Mouse (Mus musculus): Measurements from ENCODE around the gene Cst11. TPM values are rescaled to one million over a fixed set of nuclear protein-coding genes. Genes with fewer than 3 reads are reported as not detected.
"Not testable (repeated sequence)": the region's sequence is repeated elsewhere in the genome, so short reads cannot be mapped to it uniquely, and the experiment has no call there.

Cst11 gene
- not detected in 2 replicates for polyA plus RNA-seq (2012; rRNA removed)

GRCm38 (mm10) chr2:148771397-148771796, at the start of gene Cst11:
Cst11 (minus strand) TSS chr2:148771497.
- H3K27ac ChIP-seq (ENCODE audit: insufficient read depth, low read length); H3K4me1 ChIP-seq (ENCODE audit: control insufficient read depth, insufficient read depth, low read length); H3K4me3 ChIP-seq (ENCODE audit: insufficient read depth, low read length): not testable (repeated sequence)

DNA sequence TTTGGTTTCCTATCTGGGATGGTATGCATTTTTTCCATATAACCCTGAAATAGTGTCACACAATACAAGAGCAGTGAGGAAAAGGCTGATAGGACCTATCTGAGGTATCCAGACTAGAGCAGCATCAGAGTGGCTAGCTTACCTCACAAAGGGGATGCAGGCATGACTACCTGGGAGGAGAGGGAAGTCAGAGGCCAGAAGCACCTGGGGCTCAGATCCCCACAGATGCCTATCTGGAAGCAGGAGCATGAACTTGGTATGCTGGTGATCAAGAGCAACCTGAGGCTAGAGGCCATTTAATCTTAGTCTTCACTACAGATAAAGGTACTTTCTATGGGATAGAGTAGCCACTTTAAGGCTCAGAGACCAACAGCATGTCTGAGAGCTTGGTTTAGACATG, 48.6 kb upstream of the Cst11 start, which contains the start of gene Cst13:
Gene Cst13, plus strand, starts transcription at position 173 of the 400 bp plus-strand sequence.
- Histone ChIP-seq H3K27ac (ENCODE audit: insufficient read depth, low read length) (no peak within 1 kb of the TSS), H3K4me3 (ENCODE audit: insufficient read depth, low read length) (no peak within 1 kb of the TSS), H3K4me1 (ENCODE audit: control insufficient read depth, insufficient read depth, low read length) (no peaks in the 10 kb centered on the region)
- no peak for TF ChIP-seq POLR2A (IDR thresholded peaks at IDR 0.05; ENCODE audit: extremely low read depth, insufficient read depth, low read length)

DNA sequence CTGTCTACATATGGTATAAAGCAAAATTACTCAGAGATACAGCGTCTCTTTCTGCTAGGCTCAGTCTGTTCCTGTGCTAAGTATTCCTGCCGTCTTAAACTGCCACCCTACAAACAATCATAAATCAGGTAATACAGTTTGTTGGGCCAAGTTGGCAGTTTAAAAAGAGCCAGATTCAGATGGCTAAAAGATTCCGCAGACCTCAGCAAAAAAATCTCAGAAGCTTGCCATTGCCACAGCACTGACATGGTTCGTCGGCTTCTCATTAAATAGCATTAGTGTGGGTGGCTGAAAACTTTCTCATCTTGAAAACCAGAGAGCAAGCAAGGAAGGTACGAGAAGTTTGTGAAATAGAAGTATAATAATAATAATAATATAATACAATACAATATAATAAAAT, 35.4 kb upstream of the Cst11 start:
- no peak overlapping the region for H3K4me3 ChIP-seq (ENCODE audit: insufficient read depth, low read length)
- TF ChIP-seq CTCF (IDR thresholded peaks at IDR 0.05; ENCODE audit: extremely low read depth, insufficient read depth, low read length): no peak
- TF ChIP-seq POLR2A (IDR thresholded peaks at IDR 0.05; ENCODE audit: extremely low read depth, insufficient read depth, low read length): no peak
- H3K27ac ChIP-seq (ENCODE audit: insufficient read depth, low read length): no peak overlapping the region
- no peaks in the 10 kb centered on the region for H3K4me1 ChIP-seq (ENCODE audit: control insufficient read depth, insufficient read depth, low read length)

GRCm38 (mm10) chr2:148801491-148801921, 30.2 kb upstream of the Cst11 start:
- H3K27ac ChIP-seq (ENCODE audit: insufficient read depth, low read length): no peak overlapping the region

GRCm38 (mm10) chr2:148798485-148798884, 27.2 kb upstream of the Cst11 start, which contains the start of gene Cst8:
Cst8 (plus strand) TSS chr2:148798785.
- TF ChIP-seq POLR2A (IDR thresholded peaks at IDR 0.05; ENCODE audit: extremely low read depth, insufficient read depth, low read length) (no peak), CTCF (IDR thresholded peaks at IDR 0.05; ENCODE audit: extremely low read depth, insufficient read depth, low read length) (no peak)
- H3K27ac ChIP-seq (ENCODE audit: insufficient read depth, low read length): no peak within 1 kb of the TSS
- no peaks in the 10 kb centered on the region for H3K4me1 ChIP-seq (ENCODE audit: control insufficient read depth, insufficient read depth, low read length)
- H3K4me3 ChIP-seq (ENCODE audit: insufficient read depth, low read length): no peak within 1 kb of the TSS

More at GRCm38 (mm10) chr2:148801491-148801921, 30.2 kb upstream of the Cst11 start:
- TF ChIP-seq CTCF (IDR thresholded peaks at IDR 0.05; ENCODE audit: extremely low read depth, insufficient read depth, low read length) (no peak), POLR2A (IDR thresholded peaks at IDR 0.05; ENCODE audit: extremely low read depth, insufficient read depth, low read length) (no peak)
- no peaks in the 10 kb centered on the region for H3K4me1 ChIP-seq (ENCODE audit: control insufficient read depth, insufficient read depth, low read length)
- no peak overlapping the region for H3K4me3 ChIP-seq (ENCODE audit: insufficient read depth, low read length)

DNA sequence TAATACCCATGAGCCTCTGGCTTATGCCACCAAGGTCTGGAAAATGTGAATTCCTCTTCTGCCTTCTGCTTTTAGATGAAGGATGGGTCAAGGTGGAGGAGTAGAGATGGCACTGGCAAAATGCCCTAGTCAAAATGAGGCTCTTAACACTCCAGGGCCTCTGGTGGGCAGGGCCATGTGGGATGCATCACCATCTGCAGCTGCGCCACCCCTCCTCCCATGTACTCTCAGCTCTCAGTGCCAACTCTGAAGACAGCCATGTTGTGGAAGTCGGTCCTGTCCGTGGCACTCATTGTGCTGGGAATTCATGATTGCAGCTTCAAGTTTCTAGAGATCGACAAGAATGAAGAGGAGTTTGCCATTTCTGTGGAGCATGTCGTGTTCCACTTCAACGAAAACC, 17.8 kb upstream of the Cst11 start, which contains the start of gene Cst12:
Gene Cst12, plus strand, starts transcription at position 220 of the 400 bp plus-strand sequence.
- no peaks in the 10 kb centered on the region for H3K4me1 ChIP-seq (ENCODE audit: control insufficient read depth, insufficient read depth, low read length)
- no peak within 1 kb of the TSS for H3K4me3 ChIP-seq (ENCODE audit: insufficient read depth, low read length)
- no peak within 1 kb of the TSS for H3K27ac ChIP-seq (ENCODE audit: insufficient read depth, low read length)
- no peak for TF ChIP-seq POLR2A (IDR thresholded peaks at IDR 0.05; ENCODE audit: extremely low read depth, insufficient read depth, low read length)
- TF ChIP-seq CTCF (IDR thresholded peaks at IDR 0.05; ENCODE audit: extremely low read depth, insufficient read depth, low read length): no peak

DNA sequence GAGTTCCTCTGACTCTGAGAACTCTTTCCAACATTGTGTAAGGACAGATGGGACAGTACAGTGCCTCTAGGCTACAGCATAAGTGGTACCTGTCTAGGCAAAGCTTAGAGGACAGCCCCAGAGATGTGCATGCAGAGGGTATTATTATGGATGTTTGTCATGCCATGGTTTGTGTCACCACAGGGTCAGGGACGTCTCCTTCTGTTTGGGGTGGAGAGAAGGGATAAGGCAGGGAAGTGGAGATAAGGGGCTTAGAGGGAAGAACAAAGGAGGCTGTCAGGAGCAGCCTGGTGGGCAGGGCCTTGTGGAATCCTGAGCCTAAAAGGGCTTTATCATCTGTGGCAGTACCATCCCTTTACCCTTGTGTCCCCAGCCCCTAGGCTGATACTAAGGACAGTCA, 10.4 kb upstream of the Cst11 start, which contains the start of gene 8030411F24Rik:
Gene 8030411F24Rik, plus strand, starts transcription at position 301 of the 400 bp plus-strand sequence.
- H3K4me3 ChIP-seq (ENCODE audit: insufficient read depth, low read length): no peak within 1 kb of the TSS
- H3K27ac ChIP-seq (ENCODE audit: insufficient read depth, low read length): no peak within 1 kb of the TSS
- H3K4me1 ChIP-seq (ENCODE audit: control insufficient read depth, insufficient read depth, low read length): no peaks in the 10 kb centered on the region
- TF ChIP-seq POLR2A (IDR thresholded peaks at IDR 0.05; ENCODE audit: extremely low read depth, insufficient read depth, low read length) (no peak), CTCF (IDR thresholded peaks at IDR 0.05; ENCODE audit: extremely low read depth, insufficient read depth, low read length) (no peak)

DNA sequence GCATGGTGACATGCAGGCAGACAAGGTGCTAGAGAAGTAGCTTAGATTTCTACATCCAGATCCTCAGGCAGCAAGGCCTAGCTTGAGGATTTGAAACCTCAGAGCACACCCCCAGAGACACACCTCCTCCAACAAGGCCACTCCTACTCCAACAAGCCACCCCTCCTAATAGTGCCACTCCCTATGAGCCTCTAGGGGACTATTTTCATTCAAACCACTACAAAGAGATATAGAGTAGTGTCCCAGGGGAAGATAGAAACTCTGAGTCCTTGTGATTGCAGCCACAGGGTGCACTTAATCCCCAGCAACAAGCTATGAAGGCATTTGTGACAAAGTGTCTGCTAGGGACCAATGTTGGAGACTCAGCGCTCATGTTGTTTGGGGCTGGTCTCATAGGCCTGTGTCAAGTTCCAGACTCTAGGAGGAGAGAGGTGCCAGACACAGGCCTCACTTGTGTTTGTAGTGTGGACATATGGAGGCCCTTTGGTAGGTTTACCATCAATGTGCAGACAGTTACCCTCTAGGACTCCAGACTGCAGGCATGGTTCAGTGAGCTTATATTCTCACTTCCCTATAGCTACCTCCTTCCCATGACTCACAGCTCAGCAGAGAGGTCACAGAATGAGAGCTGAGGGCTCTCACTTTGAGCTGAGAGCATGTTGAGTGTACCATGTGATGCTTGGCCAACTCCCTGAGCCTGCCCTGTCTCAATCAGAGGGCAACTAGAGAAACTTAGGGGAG, 7.5 kb downstream of the Cst11 start:
- TF ChIP-seq CTCF (IDR thresholded peaks at IDR 0.05; ENCODE audit: extremely low read depth, insufficient read depth, low read length): no peak
- TF ChIP-seq POLR2A (IDR thresholded peaks at IDR 0.05; ENCODE audit: extremely low read depth, insufficient read depth, low read length): no peak
- Histone ChIP-seq H3K4me3 (ENCODE audit: insufficient read depth, low read length) (no peak overlapping the region), H3K27ac (ENCODE audit: insufficient read depth, low read length) (no peak overlapping the region), H3K4me1 (ENCODE audit: control insufficient read depth, insufficient read depth, low read length) (no peaks in the 10 kb centered on the region)

GRCm38 (mm10) chr2:148754310-148754846, 16.9 kb downstream of the Cst11 start:
- H3K27ac ChIP-seq (ENCODE audit: insufficient read depth, low read length): no peak overlapping the region
- no peaks in the 10 kb centered on the region for H3K4me1 ChIP-seq (ENCODE audit: control insufficient read depth, insufficient read depth, low read length)
- H3K4me3 ChIP-seq (ENCODE audit: insufficient read depth, low read length): no peak overlapping the region
- TF ChIP-seq CTCF (IDR thresholded peaks at IDR 0.05; ENCODE audit: extremely low read depth, insufficient read depth, low read length) (no peak), POLR2A (IDR thresholded peaks at IDR 0.05; ENCODE audit: extremely low read depth, insufficient read depth, low read length) (no peak)

All from cortical plate, adult 2 months (tissue).